Mouse (Mus musculus): ENCODE measurements around the gene Vps37d.

Vps37d gene

GRCm38 (mm10) chr5:135024665-135025224 lies 53.3 kb downstream of the Vps37d start:
- DNase-seq = peak; percentile 77

- peak; percentile 95 for DNase-seq
Observed at GRCm38 (mm10) chr5:135023344-135024173, 54.5 kb downstream of the Vps37d start, which contains the start of gene Stx1a. TSS of gene Stx1a (plus strand) at chr5:135023482.
